Mouse (Mus musculus) limb, embryonic 11.5 days (tissue): ENCODE data around the gene Erh. TPM values are rescaled to one million over a fixed set of nuclear protein-coding genes. Genes with fewer than 3 reads are reported as not detected.
A peak's percentile ranks its signal among the peaks of the same experiment; 100 is the strongest.

Experiments used
- ATAC-seq: fragments of 200-750 bp; cut with Nextera tagmentation; 2 replicates; pipeline ENCODE4 v1.8.0; 2017; ENCODE audit warnings: low read depth; ENCODE audit not compliant: insufficient number of reproducible peaks, low FRiP score, low TSS enrichment
- DNase-seq: peaks from one replicate; pipeline ENCODE4 v3.0.0-alpha.2; 2015; ENCODE audit warnings: low spot score
- H3K27ac ChIP-seq: fragments of 300-500 bp; sonication (generic); replicated peaks from 2 replicates; pipeline ENCODE4 v1.5.1; 2014; ENCODE audit warnings: low read depth, mild to moderate bottlenecking, low read length
- H3K27me3 ChIP-seq: fragments of 300-500 bp; sonication (generic); 2 replicates; pipeline ENCODE4 v1.6.1; 2014; ENCODE audit warnings: mild to moderate bottlenecking, low read length, mixed read lengths; ENCODE audit not compliant: control insufficient read depth, insufficient read depth
- H3K36me3 ChIP-seq: fragments of 300-500 bp; sonication (generic); 2 replicates; pipeline ENCODE4 v1.6.1; 2014; ENCODE audit warnings: mild to moderate bottlenecking, low read length, moderate library complexity, mixed read lengths; ENCODE audit not compliant: control insufficient read depth, insufficient read depth
- H3K4me1 ChIP-seq: fragments of 300-500 bp; sonication (generic); 2 replicates; pipeline ENCODE4 v1.6.1; 2014; ENCODE audit warnings: low read length, mixed read lengths; ENCODE audit not compliant: control insufficient read depth, insufficient read depth
- H3K4me2 ChIP-seq: fragments of 300-500 bp; sonication (generic); 2 replicates; pipeline ENCODE4 v1.6.1; 2014; ENCODE audit warnings: low read depth, mild to moderate bottlenecking, moderate library complexity; ENCODE audit not compliant: severe bottlenecking
- H3K4me3 ChIP-seq: fragments of 300-500 bp; sonication (generic); 2 replicates; pipeline ENCODE4 v1.5.1; 2014; ENCODE audit warnings: low read depth, low read length
- H3K9ac ChIP-seq: fragments of 300-500 bp; sonication (generic); 2 replicates; pipeline ENCODE4 v1.6.1; 2014; ENCODE audit warnings: mild to moderate bottlenecking, low read length
- H3K9me3 ChIP-seq: fragments of 300-500 bp; sonication (generic); 2 replicates; pipeline ENCODE4 v1.6.1; 2016; ENCODE audit warnings: low read length; ENCODE audit not compliant: control insufficient read depth
- WGBS: fragments of 180-500 bp; shearing (Covaris S2); extraction: QIAGEN DNeasy Blood & Tissue Kit; methylation state at CpG from one replicate; pipeline ENCODE4 v1.1.7; 2014; 5-methylcytosine and 5-hydroxymethylcytosine counted together
- polyA plus RNA-seq: library from polyadenylated mRNA; unstranded; fragments of >200 nt; fragmentation: Nextera tagmentation; extraction: Ambion mirVana; gene quantifications from 2 replicates; pipeline ENCODE4 v1.2.1, GENCODE M21; 2014

Gene Erh
- polyA plus RNA-seq, 1 experiment from 2014 or later, result 400 TPM

GRCm38 (mm10) chr12:80644506-80644868 is 346 bp upstream of the Erh start:
- Histone ChIP-seq H3K36me3 (peaks cover 8% of the 10 kb centered on the region), H3K4me2 (peak overlapping the region; percentile 62), H3K27me3 (no peaks in the 10 kb centered on the region), H3K4me3 (peak overlapping the region; percentile 98), H3K27ac (no peak overlapping the region), H3K9ac (peak overlapping the region; percentile 96), H3K4me1 (peaks cover 8% of the 10 kb centered on the region), H3K9me3 (no peaks in the 10 kb centered on the region)
- no peak for ATAC-seq
- DNase-seq, result no peak
- WGBS, result 12% methylated on average over 18 of the region's 18 CpGs

DNA sequence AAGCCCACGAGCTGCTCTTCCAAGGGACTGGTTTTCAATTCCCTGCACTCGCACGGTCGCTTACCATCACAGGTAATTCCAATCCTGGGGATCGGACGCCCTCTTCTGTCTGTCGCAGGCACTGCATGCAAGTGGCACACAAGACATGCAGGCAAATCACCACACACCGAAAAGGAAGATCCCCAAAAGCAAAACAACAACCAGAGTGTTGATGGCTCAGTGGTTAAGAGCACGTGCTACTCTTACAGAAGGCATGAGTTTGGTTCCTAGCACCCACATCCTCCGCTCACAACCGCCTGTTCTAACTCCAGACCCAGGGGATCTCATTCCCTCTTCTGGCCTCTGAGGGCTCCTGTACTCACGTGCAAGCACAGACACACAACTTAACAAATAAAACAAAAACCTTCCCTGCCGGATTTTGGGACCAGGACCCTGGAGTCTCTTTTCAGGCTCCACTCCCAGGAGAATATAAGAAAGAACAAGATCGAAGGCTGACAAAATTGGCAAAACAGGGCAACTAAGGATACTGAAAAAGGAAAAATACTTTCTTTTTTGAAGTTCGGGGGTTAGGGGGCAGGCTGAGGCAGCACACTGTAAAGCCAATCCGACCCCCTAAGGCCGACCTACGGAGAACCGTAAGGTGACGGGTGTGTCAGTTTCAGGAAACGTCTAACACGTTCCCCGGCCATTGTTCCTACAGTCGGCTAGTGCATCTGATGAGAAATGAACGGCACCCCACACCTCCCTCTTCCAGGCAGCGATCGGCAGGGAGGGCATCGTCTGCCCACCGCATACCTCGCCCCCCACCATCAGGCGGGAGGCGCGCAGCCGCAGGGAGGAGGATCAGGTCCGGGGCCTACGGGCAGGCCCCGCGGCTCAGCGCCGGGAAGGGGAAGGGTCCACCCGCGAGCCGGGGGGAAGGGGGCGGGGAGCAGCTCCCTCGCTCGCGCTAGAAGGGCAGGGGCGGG is 1.1 kb downstream of the Erh start:
- DNase-seq, result peak; percentile 85
- ATAC-seq, result no peak; the same call in 1 of the 2 replicates
- 3% methylated on average over 46 of the region's 48 CpGs for WGBS
- Histone ChIP-seq H3K9me3 (no peaks in the 10 kb centered on the region), H3K4me2 (peak overlapping the region; percentile 70), H3K9ac (peak overlapping the region; percentile 96), H3K27ac (peak overlapping the region; percentile 76), H3K36me3 (peaks cover 8% of the 10 kb centered on the region), H3K27me3 (no peaks in the 10 kb centered on the region), H3K4me1 (peaks cover 8% of the 10 kb centered on the region), H3K4me3 (peak overlapping the region; percentile 98)

- WGBS, result 90% methylated on average over 5 of the region's 5 CpGs
- no peak overlapping the region for H3K9ac ChIP-seq
- peaks cover 13% of the 10 kb centered on the region for H3K36me3 ChIP-seq
- no peaks in the 10 kb centered on the region for H3K4me1 ChIP-seq
- H3K4me2 ChIP-seq, result no peak overlapping the region
- no peaks in the 10 kb centered on the region for H3K9me3 ChIP-seq
- no peaks in the 10 kb centered on the region for H3K27me3 ChIP-seq
- ATAC-seq, result no peak
- no peak overlapping the region for H3K27ac ChIP-seq
- DNase-seq, result no peak
- H3K4me3 ChIP-seq, result no peak overlapping the region
Observed at GRCm38 (mm10) chr12:80631790-80632189, 12.4 kb downstream of the Erh start.

DNA sequence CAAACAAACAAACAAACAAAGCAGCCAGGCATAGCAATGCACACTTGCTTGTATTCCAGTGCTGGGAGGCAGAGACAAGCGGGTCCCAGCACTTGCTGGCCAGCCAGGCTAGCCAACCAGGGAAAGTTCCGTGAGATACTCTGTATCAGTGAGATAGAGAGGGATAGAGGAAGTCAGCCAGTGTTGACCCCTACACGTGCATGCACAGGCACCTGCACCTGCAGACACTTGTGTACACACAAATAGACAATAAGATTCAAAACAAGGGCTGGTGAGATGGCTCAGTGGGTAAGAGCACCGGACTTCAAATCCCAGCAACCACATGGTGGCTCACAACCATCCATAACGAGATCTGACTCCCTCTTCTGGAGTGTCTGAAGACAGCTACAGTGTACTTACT is 23.6 kb downstream of the Erh start:
- H3K4me3 ChIP-seq, result no peak overlapping the region
- no peaks in the 10 kb centered on the region for H3K27me3 ChIP-seq
- H3K9me3 ChIP-seq, result no peaks in the 10 kb centered on the region
- ATAC-seq (no peak), DNase-seq (no peak)
- no peak overlapping the region for H3K9ac ChIP-seq
- no peaks in the 10 kb centered on the region for H3K4me1 ChIP-seq
- H3K36me3 ChIP-seq, result no peaks in the 10 kb centered on the region
- H3K27ac ChIP-seq, result no peak overlapping the region
- 82% methylated on average over 5 of the region's 5 CpGs for WGBS
- H3K4me2 ChIP-seq, result no peak overlapping the region

- DNase-seq (no peak), ATAC-seq (no peak)
- WGBS, result 49% methylated on average over 7 of the region's 7 CpGs
- Histone ChIP-seq H3K36me3 (no peaks in the 10 kb centered on the region), H3K27me3 (no peaks in the 10 kb centered on the region), H3K4me1 (no peaks in the 10 kb centered on the region), H3K9ac (no peak overlapping the region), H3K4me3 (no peak overlapping the region), H3K9me3 (no peaks in the 10 kb centered on the region), H3K27ac (no peak overlapping the region), H3K4me2 (no peak overlapping the region)
Observed at GRCm38 (mm10) chr12:80615371-80616257, 28.5 kb downstream of the Erh start.

- 66% methylated on average over 9 of the region's 9 CpGs for WGBS
- no peak for ATAC-seq
Observed at GRCm38 (mm10) chr12:80612113-80612791, 31.9 kb downstream of the Erh start.

DNA sequence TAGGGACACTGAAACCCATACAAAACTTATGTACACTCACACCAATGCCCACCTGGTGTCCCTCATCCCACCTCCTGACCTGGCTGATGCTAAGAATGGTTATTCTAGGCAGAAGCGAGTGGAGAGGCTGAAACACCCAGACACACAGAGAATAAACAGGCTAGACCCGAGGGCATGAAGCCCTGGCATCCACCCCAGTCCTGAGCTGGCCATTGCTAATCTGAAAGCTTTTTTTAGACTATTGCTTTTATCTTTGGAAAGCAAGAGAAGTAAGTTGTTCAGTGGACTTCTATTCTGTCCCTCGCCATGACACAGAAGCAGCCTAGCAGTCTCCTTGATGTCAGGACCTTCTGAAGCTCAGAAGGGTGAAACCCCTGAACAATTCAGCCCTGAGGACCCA is 34.2 kb downstream of the Erh start:
- Histone ChIP-seq H3K27ac (no peak overlapping the region), H3K4me2 (no peak overlapping the region), H3K9me3 (no peaks in the 10 kb centered on the region), H3K9ac (no peak overlapping the region), H3K4me3 (no peak overlapping the region), H3K36me3 (no peaks in the 10 kb centered on the region), H3K4me1 (no peaks in the 10 kb centered on the region), H3K27me3 (no peaks in the 10 kb centered on the region)
- DNase-seq, result no peak
- 80% methylated on average over 3 of the region's 3 CpGs for WGBS
- ATAC-seq, result no peak

More at GRCm38 (mm10) chr12:80612113-80612791, 31.9 kb downstream of the Erh start:
- Histone ChIP-seq H3K4me1 (no peaks in the 10 kb centered on the region), H3K4me2 (no peak overlapping the region), H3K27me3 (no peaks in the 10 kb centered on the region), H3K27ac (no peak overlapping the region), H3K4me3 (no peak overlapping the region), H3K36me3 (no peaks in the 10 kb centered on the region), H3K9ac (no peak overlapping the region), H3K9me3 (no peaks in the 10 kb centered on the region)
- DNase-seq, result no peak

DNA sequence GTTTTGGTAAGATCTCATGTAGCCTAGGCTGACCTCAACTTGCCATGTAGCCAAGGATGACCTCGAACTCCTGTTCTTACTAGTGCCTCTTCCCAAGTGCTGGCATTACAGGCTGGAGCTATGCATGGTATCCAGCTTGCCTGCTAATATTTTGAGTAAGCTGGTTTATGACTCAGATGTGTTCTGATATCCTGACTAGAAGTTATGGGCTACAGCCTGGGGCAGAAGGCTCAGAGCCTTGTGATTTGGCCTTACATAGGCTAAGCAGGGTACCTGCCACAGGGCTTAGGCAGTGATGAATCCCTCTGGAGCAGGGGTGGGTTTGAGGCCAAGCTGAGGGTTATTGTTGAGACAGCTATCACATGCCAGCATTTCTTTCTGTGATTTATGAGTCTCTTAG is 35.6 kb downstream of the Erh start:
- ATAC-seq (no peak), DNase-seq (no peak)
- Histone ChIP-seq H3K9me3 (no peaks in the 10 kb centered on the region), H3K4me1 (no peaks in the 10 kb centered on the region), H3K4me3 (no peak overlapping the region), H3K4me2 (no peak overlapping the region), H3K36me3 (no peaks in the 10 kb centered on the region), H3K27ac (no peak overlapping the region), H3K9ac (no peak overlapping the region), H3K27me3 (no peaks in the 10 kb centered on the region)
- 95% methylated on average over 1 of the region's 1 CpGs for WGBS
